Mouse (Mus musculus): ENCODE measurements around the gene Fancc.

The Fancc gene

DNA sequence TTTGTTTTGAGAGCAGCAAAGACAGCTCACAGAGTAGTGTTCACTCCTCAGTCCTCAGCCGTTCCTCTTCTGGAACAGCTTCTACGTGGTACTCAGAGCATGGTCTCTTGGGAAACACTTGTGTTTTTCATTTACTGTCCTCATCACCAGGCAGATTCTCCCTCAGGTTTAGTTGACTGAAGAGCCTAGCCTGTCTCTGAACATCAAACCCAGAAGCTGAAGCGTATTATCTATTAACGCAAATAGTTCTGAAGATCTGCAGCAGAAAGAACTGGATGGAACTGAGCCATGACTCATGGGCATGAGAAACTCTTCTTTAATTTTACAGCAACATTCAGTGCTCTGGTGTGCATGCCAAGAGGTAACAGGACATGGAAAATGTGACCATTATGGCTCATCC lies 147.0 kb downstream of the Fancc start:
- no peak for DNase-seq (ENCODE audit: low spot score in 2 of 2)

- no peak for DNase-seq (ENCODE audit: low spot score in 2 of 2)
Measured at GRCm38 (mm10) chr13:63347639-63348038, 149.4 kb downstream of the Fancc start.

- DNase-seq (ENCODE audit: low spot score in 2 of 2), result no peak
Measured at GRCm38 (mm10) chr13:63345476-63346225, 151.4 kb downstream of the Fancc start.

DNA sequence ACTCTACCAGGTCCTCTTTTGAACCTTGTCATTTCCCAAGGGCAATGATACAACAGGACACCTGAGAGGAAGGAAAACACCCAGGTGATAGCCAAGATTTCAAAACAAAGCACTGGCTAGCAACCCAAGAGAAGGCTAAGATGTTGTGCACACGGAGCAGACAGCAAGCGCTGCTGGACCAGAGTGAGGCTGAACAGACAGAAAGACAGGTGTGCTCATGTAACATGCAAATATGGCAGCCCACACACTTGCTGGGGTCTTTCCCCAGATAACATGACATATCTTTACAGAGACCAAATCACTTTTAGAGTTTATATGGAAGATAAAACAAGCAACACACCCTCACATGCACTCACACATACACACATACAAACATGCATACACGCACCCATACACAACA lies 152.6 kb downstream of the Fancc start:
- no peak for DNase-seq (ENCODE audit: low spot score in 2 of 2)

DNA sequence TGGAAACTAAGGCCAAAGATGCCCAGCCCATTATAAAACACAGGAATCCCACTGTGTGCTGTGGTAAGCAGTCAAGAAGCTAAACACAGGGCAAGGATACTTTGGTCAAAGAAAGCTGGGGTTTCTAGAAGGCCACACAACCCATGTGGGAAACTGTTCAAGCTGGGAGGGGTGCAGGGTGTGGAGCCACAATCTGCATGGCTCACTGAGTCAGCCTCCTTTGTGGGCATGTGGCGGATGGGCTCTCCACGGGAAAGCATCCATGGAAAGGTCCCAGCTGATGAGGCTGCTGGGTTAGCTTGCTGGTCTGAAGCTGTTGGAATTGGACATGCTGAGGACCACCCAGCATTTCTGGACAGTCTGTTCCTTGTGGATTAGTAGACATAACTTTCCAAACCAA lies 154.3 kb downstream of the Fancc start:
- DNase-seq (ENCODE audit: low spot score in 2 of 2), result no peak

DNA sequence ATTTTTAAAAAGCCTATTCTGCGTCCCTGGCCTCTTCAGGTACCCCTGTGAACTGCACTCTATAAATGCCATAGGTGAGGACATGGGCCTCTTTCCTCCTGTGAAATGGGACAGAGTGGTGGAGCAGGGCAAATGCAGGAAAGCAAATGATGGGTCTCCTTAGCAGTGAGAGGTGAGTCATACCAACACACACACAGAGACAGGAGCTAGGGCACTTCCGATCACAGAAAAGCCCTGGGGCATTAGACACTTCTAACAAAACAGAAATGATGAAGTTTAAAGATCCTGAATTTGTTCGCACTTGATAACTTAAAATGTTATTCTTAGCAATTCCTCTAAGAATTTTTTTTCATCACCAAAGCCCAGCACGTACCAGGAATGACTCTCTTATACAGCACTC lies 157.1 kb downstream of the Fancc start:
- no peak for DNase-seq (ENCODE audit: low spot score in 2 of 2)

DNA sequence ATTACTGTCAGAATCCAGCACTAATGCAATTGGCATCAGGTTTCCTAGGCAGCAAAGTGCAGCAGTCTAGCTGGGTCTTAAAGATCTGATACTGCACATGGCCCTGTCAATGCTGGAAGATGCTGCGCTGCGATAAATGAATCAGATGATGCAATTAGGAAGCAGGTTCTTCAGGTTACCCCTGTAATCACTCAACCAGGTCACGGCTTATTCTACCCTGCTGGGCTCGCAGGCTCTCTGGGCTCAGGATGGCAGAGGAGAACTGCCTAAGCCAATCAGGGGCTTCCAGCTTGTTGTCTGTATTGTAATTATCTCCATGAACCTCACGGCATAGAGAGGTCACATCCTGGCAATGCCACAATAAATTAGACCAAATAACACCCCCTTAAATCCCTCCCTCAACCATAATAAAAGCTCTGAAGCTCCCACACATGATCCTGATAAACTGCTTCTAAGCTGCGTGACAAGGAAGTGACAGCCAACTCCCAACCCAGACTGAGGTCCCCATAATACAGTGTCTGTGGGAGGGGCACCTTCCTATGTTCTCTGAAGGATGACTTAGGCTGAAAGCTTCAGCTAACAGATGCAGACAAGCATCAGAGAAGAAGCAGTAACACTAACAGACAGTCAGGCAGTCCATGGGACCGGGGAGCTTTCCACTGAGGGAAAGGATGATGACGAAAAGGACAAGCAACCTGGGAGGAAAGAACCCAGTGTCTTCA lies 159.7 kb downstream of the Fancc start:
- no peak for DNase-seq (ENCODE audit: low spot score in 2 of 2)

- DNase-seq (ENCODE audit: low spot score in 2 of 2), result no peak
Measured at GRCm38 (mm10) chr13:63336335-63336734, 160.7 kb downstream of the Fancc start.

- no peak for DNase-seq (ENCODE audit: low spot score in 2 of 2)
Measured at GRCm38 (mm10) chr13:63335421-63336134, 161.5 kb downstream of the Fancc start.

GRCm38 (mm10) chr13:63332576-63333300 lies 164.3 kb downstream of the Fancc start:
- peak in 1 of 2 experiments; percentile 59 for DNase-seq (ENCODE audit: low spot score in 2 of 2)

DNA sequence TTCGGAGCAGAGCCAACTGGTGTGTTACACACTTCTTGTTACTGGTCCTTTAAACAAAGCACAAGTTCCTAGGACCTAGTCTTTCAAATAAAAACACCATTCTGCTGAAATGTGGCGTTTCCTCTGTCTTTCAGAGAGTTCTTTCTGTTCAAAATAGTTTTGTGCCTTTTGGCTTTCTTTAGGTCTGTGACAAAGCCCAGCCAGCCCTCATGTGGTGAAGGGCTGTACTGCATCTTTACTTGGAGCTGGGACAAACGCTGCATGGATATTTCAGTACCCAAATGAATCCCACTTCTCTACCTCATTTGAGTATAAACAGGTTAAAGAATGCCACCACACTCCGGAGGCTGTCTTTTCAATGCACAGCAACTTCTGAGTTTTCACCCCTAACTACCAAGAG lies 165.7 kb downstream of the Fancc start:
- DNase-seq (ENCODE audit: low spot score in 2 of 2), result peak in 1 of 2 experiments; percentile 72

- peak; percentile 42 to 45 for DNase-seq (ENCODE audit: low spot score in 2 of 2)
Measured at GRCm38 (mm10) chr13:63330236-63330860, 166.7 kb downstream of the Fancc start.

DNA sequence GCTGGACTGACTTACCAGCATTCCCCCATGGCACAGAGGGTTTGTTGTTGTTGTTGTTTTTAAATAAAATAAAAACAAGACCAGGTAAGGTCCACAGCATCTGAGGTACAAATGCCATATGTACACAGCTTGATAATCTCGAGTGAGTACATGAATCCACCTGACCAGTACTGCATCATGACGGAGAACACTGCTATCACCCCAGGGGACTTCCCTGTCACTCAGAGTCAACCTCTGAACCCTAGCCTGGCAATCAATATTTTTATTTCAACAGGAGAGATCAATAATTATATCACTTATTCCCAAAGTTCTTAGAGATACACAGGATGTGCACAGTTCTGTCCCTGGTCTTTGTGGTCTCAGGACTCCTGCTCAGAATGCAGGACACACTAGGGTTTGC lies 171.1 kb downstream of the Fancc start:
- no peak for DNase-seq (ENCODE audit: low spot score in 2 of 2)

DNA sequence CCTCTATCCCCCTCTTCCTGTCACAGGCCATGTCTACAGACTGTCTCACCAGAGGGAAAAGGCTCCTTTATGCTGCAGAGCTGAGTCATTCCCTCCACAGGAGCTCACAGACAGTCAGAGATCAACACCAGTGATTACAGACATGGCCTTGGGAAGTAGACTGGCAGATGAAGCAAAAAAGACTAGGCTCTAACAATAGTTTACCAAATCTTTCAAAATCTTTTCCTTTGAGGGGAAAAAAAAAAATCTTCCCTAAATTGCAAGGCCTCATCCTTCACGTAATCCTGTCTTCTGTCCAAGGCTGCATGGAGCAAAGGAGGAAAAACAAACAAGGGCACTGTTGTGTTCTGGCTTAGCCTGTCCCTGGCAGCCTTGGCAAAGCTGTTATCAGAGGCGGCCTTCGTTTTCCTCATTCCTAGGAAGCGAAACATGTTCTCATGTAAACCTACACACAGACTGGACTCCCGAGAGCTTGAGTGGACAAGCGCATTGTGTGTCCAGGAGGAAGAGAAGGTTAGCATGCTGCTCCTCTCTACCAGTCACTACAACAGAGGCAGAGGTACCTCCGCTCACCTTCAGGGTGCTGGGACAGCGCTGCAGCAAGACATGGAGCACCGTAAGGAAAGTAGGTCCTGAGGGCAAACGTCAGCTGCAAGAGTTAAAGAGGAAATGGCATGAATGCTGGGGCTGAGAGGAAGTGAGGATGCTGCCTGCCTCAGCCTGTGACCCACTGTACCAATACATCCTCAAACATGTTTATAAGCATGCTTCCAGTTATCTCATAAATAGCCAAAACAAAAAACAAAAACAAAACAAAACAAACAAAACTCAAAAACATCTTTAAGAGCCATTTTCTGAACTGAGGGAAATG lies 171.9 kb downstream of the Fancc start:
- no peak for DNase-seq (ENCODE audit: low spot score in 2 of 2)

DNA sequence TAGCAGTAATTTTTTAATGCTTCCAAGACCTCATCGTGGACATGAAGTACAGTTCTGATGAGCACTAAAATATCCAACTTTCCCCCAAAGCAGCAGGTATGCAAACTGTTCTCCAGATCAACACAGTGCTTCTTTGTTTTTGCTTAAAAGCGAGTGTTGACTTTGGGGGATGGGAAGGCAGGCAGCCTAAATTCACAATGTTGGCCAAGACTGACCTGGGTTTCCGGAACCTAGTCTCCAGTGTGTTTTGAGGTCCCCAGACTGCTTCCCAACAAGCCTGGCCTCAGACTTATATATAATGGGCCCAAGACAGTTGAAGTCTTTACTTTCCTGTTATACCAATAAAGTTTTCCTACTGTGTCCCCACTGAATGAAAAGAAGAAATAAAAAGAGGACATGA lies 172.8 kb downstream of the Fancc start:
- no peak for DNase-seq (ENCODE audit: low spot score in 2 of 2)

DNA sequence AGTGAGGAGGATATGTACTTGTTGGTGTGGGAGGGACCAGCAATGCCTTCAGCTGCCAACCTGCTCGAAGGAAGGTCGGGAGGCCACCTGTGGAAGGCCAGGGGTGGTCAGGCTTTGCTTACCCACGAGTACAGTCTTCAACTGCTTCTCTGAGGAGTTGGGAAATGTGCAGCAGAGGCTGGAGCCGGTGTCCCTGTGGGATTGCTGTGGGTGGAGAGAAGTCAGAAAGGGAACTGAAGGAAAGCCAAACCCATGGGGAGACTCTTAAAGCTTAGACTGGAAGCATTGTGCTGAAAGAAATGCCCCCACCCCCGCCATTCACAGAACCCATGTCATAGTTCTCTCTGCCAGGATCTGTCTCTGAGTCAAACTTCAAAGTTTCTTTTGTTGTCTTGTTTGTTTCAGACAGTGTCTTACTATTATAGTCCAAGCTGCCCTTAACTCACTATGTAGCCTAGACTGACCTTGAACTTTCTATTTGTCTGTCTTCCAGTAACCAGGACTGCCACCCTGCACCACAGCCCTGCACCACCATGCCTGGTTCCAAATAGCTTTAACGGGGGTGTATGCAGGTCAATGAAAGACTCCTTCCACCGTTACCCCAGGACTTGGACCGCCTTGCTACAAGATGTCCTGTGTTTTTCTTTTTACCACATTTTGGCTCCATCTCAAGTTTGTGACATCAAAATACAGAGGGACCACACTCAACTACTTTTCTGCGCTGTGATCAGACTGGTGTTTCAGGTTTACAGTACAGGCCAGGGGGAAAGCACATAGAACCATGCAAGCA lies 173.6 kb downstream of the Fancc start:
- DNase-seq (ENCODE audit: low spot score in 2 of 2), result no peak

DNA sequence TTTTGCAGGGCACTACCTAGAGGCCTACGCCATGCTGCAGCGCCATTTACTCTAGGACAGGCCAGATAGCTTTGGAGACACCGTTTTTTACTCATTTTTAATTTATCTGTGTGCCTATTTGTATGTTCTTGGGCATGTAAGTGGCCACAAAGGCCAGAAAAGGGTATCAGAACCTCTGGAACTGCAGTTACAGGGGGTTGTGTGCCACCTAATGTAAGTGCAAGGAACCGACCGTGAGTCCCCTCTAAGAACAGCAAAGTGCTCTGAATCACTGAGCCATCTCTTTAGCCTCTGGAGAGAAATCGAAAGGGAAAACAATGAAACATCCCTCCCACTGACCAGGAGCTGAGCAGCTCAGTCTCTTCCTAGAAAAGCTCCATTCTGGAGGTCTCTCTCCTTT lies 174.3 kb downstream of the Fancc start:
- DNase-seq (ENCODE audit: low spot score in 2 of 2), result no peak

- DNase-seq (ENCODE audit: low spot score in 2 of 2), result no peak
Measured at GRCm38 (mm10) chr13:63321689-63322088, 175.4 kb downstream of the Fancc start.

GRCm38 (mm10) chr13:63319814-63320213 lies 177.3 kb downstream of the Fancc start:
- no peak for DNase-seq (ENCODE audit: low spot score in 2 of 2)

- no peak for DNase-seq (ENCODE audit: low spot score in 2 of 2)
Measured at GRCm38 (mm10) chr13:63317681-63318104, 179.4 kb downstream of the Fancc start.

All from frontal cortex, postnatal 14 days (tissue).